Mouse (Mus musculus) cerebellum, postnatal 25 days (tissue): ENCODE data around the gene 1700113H08Rik.

Experiments
- DNase-seq, 2 experiments: peaks; one replicate each; pipeline ENCODE4 v3.0.0; 2021; ENCODE audit warnings: mixed read lengths in 2 of 2

Gene 1700113H08Rik

DNA sequence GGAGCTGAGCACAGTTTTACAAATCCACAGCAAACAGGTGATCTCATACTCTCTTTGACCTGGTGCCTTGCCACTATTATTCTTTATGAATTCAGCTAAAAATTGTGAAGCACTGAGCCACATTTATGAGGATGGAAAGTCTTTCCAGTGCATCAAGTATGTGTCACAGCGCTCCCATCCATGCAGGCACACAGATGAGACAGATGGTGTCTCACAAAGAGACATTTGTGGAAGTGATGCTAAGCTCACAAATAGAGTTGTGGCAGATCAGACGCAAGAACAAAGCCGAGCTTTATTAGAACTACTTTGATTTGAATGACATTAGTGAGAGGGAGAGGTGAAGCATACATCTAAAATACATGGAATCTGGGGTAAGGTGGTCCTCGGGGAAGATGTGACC is 153.2 kb downstream of the 1700113H08Rik start:
- no peak for DNase-seq

DNA sequence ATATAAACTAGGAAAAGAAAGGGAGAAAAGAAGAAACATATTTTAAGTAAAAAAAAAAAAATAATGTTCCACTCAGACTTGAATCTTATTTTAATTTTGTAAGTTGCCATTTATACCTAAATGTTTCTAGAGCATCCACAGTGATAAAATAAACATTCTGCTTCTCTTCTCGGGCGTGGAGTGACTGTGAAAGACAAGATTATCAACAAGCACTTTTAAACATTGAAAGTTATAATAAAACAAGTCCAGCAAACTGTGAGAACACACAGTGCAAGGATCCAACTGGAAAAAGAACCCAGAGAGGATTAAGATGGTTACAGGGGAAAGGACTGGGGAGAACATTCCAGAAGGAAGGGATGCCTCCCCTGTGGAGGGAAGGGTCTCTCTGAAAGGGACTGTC is 155.0 kb downstream of the 1700113H08Rik start:
- DNase-seq, result no peak

DNA sequence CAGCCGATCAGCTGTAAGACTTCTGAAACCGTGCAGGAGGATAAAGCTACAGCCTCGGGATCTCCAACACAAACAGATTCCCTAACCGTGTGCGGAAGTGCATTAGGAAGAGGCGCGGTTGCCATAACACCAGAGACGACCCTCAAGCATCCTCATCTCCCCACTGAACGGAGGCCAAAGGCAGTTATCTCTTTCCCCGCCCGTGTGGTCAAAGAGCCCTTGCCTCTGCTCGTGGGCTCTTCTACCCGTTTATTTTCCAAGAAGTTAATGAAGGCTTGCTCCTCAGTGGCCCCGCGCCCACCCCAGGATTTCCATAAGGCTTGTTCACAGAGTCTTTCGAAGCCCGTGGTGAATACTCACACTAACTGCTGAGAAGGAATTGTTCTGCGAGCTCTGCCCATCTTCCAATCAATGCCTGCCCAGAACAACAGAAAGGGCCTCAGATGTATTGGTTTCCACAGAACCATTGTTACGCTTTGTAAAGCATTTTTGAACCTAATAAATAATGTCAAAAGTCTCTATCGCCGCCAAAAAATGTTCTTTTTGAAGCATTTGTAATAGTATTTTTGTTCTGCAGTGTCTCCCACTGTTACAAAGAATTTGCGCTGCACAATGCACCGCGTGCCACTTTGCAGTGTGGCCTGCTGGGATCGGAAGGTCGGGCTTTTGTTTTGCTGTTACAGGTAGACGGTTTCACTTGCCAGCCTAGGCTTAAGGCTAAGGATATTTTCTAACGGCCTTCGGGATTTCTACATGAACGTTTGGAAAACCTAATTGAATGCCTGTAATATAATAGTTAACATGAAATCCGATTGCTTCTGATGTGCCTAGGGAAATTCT is 172.4 kb downstream of the 1700113H08Rik start:
- DNase-seq, result no peak

DNA sequence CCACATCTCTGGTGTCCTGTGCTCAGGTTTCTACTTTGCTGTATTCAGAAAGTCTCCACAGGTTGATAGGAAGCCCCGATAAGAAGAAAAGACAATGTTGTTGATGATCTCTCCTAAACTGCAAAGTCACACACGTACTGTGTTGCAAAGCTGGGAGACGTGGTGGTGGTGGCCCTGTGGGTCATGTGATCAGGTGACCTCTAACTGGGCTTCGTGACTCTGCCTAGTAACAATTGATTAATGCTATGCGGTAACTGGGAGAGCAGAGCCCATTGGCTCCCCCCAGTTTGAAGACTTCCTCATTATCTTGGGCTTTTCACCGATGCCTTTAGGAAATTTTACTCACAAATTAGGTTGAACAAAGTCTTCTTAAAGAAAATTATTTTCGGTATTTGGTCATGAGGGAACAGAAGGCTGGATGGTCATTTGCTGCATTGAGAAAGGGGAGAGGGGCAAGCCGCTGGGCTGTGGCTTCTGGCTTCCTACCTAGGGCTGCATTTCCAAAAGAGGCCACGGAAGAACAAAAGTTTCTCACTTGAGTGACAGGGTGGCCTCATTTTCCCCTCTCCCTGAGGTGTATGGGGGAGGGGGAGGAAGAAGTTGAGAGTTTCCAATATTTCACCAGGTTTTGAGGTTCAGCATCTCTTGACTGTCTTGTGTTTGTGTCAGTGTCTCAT is 181.6 kb downstream of the 1700113H08Rik start:
- DNase-seq, result no peak

DNA sequence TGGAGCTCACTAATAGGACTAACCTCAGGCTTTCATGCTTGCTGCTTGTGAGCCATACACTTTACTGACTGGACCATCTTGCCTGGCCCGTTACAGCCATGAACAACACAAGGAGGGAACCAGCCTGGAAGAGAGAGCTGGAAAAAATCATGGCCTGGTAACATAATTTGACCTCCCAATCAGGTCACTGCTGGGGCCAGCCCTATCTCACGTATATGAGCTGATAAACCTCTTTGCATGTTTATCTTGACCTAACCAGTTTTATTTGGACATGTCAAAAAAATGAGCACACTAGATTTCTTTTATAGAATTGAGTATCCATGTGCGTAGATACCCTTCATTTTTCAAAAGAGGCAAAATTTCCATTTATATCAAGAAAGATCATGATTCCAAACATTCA is 213.9 kb downstream of the 1700113H08Rik start:
- DNase-seq, result no peak

DNA sequence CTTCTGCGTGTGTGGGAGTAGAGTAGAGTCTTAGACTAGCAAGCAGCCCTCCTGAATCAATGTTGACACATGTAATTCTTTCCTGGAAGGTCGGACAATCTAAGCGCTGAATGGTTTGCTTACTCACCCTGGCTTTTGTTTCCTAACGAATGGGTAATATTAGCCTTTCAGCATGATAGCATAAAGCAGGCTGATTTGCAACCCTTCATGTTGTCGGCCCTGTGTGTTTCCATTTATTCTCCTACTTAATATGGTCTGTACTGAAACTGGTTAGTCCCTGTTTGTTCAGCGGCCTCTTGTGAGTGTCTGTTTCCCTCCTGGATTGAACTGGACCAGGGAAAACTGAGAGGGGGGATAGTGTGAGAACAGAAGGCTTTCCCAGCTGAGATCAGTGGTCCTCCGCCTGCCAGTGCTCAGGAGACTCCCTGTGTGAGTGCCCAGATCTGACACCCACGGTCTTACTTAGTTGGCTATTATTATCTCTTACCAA is 214.3 kb downstream of the 1700113H08Rik start:
- DNase-seq, result no peak

DNA sequence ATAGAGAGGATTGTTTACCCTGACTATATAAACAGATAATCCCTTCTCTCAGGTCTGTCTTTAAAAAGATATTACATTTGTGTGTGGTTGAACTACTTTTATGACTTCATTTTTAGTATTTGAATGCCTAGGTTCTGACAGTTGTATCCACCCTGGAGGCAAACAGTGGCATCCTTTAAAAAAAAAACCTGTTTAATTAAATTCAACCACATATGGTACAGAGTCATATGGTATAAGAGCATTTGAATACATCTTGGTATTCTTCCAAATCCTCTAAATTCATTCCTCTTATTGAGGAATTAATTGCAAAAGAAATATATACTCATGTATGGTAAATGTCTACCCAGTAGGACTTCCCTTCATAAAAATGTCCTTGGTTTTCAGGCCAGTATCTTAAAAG is 217.2 kb downstream of the 1700113H08Rik start:
- no peak for DNase-seq
